Comparison of ENCODE assay signal across 8 mouse cellular contexts in the genomic region with DNA sequence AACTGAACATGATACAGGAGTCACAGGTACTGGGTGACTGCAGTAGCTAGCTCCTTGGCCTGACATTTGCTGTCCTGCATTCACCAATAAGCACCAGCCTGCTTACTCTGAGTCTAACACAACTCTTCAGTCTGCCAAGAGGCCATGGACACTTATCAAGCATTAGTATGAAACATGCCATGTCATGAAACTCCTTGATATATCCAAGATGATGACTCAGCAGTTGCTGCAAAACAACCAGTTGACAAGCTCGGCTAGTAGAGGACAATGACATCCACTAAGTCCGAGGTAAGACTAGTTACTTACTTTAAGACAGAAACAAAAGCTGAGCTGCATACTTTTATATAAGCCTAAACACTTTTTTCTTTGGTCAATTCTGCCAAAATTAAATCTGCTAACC. TPM values are rescaled to one million over a fixed set of nuclear protein-coding genes. Genes with fewer than 3 reads are reported as not detected.
DNase-seq lines count a peak whose midpoint lies in the region; ATAC-seq lines count a peak whose summit lies in the region.

No protein-coding gene starts in this region.

- DNase-seq in kidney, adult 9 months, result peak; percentile 18
- DNase-seq in kidney, postnatal 10 days, result no peak
- peak; percentile 23 for DNase-seq in MN1 (ENCODE audit: low spot score)
- DNase-seq in lung, postnatal 36 days, result peak; percentile 16
- no peak for DNase-seq in urinary bladder, postnatal 4 days (ENCODE audit: low spot score in 2 of 2)
- DNase-seq in kidney, postnatal 36 days, result no peak
- DNase-seq in right cerebral cortex, postnatal 10 days (ENCODE audit: low spot score in 2 of 2), result no peak

- H3K9ac ChIP-seq in heart, embryonic 15.5 days, result no peak overlapping the region

- H3K27ac ChIP-seq in heart, embryonic 15.5 days, result peak overlapping the region; percentile 20; the same call in 1 of the 2 replicates

- ATAC-seq in heart, embryonic 15.5 days (replicated peaks; ENCODE audit: insufficient number of reproducible peaks, insufficient read depth, low FRiP score, low read depth), result no peak

- peak overlapping the region; percentile 23; the same call in 1 of the 2 replicates for H3K4me3 ChIP-seq in heart, embryonic 15.5 days

- WGBS in heart, embryonic 15.5 days, result 13% methylated on average over 2 of the region's 2 CpGs

- peak overlapping the region; percentile 49 for H3K4me2 ChIP-seq in heart, embryonic 15.5 days

- H3K4me1 ChIP-seq in heart, embryonic 15.5 days (replicated peaks), result peaks cover 19% of the 10 kb centered on the region

- H3K27me3 ChIP-seq in heart, embryonic 15.5 days, result no peaks in the 10 kb centered on the region

- no peaks in the 10 kb centered on the region for H3K9me3 ChIP-seq in heart, embryonic 15.5 days (replicated peaks)

- H3K36me3 ChIP-seq in heart, embryonic 15.5 days, result no peaks in the 10 kb centered on the region

RNA-seq across cellular contexts. Expression of a gene that starts 2.5 kb away (rescaled TPM):
- 10.3 and 14.3 TPM in 2 replicates for polyA plus RNA-seq in heart, embryonic 15.5 days (2015; fragmentation: Nextera tagmentation; extraction: Ambion mirVana)

RNA-seq across cellular contexts. Expression of a gene that starts 55.9 kb away (rescaled TPM):
- polyA plus RNA-seq in heart, embryonic 15.5 days (2015; fragmentation: Nextera tagmentation; extraction: Ambion mirVana), result 9.3 and 9.5 TPM in 2 replicates

Comparison
In these comparisons a context has a peak if more than half of its experiments do, and no peak if none do; other contexts are left out.
1. DNase-seq: peak in kidney, adult 9 months (single experiment), MN1 (single experiment) and lung, postnatal 36 days (single experiment); none in kidney, postnatal 10 days (single experiment), urinary bladder, postnatal 4 days (0 of 2), kidney, postnatal 36 days (0 of 2) and right cerebral cortex, postnatal 10 days (0 of 2).